Mouse (Mus musculus) kidney, adult 18-20 months (tissue): Measurements from ENCODE around the gene Tnfsf12.
"Not testable (repeated sequence)": the region's sequence is repeated elsewhere in the genome, so short reads cannot be mapped to it uniquely, and the experiment has no call there.

ENCODE experiments used
- DNase-seq: peaks from one replicate; pipeline ENCODE4 v3.0.0; 2021

The Tnfsf12 gene

GRCm38 (mm10) chr11:69703814-69704612 is 8.4 kb upstream of the Tnfsf12 start:
- no peak for DNase-seq

- not testable (repeated sequence) for DNase-seq
These were observed 7.7 kb upstream of the Tnfsf12 start for GRCm38 (mm10) chr11:69703381-69703780.

DNA sequence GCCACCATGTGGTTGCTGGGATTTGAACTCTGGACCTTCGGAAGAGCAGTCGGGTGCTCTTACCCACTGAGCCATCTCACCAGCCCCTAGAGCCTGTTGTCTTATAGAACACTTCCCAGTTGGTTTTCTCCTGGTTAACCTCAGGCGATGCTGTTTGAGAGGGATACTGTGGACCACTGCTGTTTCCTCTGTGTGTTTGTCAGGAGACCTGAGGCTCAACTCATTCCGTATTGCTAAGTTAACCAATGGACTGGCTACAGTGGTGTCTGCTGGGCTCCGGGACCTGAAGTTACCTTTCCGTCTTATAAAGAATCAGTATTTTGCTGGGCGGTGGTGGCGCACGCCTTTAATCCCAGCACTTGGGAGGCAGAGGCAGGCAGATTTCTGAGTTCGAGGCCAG is 7.2 kb upstream of the Tnfsf12 start:
- DNase-seq = not testable (repeated sequence)

GRCm38 (mm10) chr11:69699595-69699994 is 3.9 kb upstream of the Tnfsf12 start:
- DNase-seq = no peak

GRCm38 (mm10) chr11:69698574-69698973 is 2.9 kb upstream of the Tnfsf12 start:
- no peak for DNase-seq

DNA sequence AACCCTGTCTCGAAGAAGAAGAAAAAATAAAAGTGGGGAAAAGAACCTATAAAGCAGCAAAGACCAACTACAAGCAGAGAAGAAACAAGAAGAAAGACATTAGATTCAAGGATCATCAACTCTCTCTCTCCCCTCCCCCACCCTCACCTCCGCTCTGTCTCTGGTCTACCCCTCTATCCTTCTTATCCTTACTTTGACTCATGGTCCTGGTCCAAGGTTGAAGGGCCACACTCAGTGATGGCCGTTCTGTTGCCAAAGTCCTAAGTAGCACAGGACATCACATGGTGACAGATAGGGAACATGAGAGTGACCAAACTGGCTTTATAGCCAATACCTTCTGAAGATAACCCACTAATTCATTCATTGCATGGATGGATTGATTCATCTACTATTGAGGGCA is 1.7 kb upstream of the Tnfsf12 start:
- DNase-seq = no peak

DNA sequence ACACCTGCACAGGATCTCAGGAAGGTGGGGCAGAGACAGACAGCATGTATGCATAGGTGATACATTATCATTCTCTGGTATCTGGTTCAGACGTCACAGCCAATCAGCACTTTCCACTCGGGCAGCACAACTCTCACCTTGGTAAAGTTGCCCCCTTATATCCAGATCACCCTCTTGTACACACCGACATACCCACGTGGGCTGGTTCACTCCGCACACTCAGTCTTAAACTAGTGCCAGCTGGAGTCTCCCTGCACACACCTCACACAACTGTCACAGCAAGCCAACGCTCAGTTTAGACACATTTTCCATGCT is 646 bp downstream of the Tnfsf12 start:
- no peak for DNase-seq

GRCm38 (mm10) chr11:69693421-69693965 is 2.2 kb downstream of the Tnfsf12 start:
- peak; percentile 14 for DNase-seq

- DNase-seq = peak; percentile 64
These were observed 2.8 kb downstream of the Tnfsf12 start for GRCm38 (mm10) chr11:69692863-69693262.

DNA sequence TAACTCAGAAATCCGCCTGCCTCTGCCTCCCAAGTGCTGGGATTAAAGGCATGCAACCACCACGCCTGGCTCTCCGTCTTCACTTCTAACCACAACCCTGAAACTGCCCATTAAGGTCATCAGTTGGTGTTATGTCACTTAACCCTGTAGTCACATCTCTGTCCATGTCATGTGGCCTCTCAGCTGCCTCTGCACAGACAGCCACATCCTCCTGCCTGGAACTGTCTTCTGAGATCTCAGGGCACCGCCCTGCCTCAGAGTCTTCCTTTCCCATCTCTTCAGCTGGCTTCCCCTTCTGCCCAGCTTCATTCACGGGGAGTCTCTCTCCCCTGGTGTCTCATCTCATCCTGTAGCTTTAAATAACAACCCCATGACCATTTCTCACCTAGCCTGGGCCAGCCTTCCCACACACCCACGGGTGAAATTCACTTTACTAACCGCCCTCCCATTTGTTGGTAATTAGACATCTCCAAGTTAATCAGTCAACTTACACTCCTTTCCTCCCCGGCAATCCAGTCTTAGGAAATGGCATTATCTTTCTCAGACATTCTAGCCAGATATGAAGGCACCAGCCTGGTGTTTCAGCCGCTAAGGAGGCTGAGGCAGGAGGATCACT is 3.3 kb downstream of the Tnfsf12 start:
- peak; percentile 40 for DNase-seq

DNA sequence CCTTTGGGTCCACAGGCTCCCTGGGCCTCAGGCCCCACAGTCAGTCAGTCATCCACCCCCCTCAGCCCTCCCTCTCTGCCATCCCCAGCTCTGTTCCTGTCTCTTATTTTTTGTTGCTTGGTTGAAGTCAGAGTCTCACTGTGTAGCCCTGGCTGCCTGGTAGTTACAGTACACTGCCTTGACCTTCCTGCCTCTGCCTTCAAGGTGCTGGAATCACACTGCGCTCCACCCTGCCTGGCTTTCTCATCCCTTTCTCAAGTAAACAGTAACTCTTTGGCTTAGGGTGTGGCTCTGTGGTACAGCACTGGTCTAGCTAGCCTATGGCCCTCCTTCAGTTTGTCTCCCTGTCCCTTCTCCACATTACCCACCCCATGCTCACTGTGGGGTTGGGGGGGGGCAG is 5.8 kb downstream of the Tnfsf12 start:
- DNase-seq = peak; percentile 29

- DNase-seq = no peak
These were observed 8.6 kb downstream of the Tnfsf12 start for GRCm38 (mm10) chr11:69687061-69687460.

DNA sequence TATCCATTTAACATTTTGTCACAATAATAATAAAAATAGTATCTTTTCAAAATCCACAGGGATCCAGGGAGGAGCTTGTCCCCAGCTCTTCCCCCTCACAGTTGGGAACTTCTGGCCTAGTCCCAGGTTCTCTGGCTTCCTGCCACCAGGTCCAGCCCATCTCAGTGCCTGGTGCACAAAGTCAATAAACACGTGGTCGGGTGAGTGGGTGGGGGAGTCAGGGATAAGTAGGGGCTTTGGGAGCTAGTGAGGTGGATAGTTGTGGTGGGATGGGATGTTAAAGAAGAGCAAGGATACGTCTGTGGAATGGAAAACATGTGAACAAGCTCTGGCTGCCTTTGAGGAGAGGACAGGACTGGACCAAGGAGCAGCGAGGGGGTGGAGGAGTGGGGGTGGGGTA is 9.3 kb downstream of the Tnfsf12 start:
- peak; percentile 78 for DNase-seq

- DNase-seq = peak; percentile 84
These were observed 10.0 kb downstream of the Tnfsf12 start, which contains the start of gene Tnfsf13 for GRCm38 (mm10) chr11:69685526-69686148. TSS of gene Tnfsf13 (minus strand) at chr11:69685784.

DNA sequence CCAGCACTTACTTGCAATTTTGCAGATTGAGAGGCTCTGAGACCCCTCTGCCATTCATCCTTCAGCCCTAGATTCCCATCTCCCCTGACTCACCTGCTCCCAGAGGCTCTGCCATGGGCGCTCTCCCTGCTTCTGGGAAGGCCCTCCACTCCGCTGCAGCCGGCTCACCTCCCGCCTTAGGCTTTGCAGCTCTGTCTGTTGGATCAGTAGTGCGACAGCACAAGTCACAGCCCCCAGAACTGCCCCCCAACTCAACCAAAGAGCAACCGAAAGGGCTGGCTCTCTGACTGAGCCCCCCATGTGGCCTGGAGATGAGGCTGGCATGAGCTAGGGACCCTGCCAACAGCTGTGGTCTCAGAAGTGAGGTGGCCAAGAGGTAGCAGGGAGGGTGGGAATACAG is 10.7 kb downstream of the Tnfsf12 start:
- DNase-seq = peak; percentile 13

DNA sequence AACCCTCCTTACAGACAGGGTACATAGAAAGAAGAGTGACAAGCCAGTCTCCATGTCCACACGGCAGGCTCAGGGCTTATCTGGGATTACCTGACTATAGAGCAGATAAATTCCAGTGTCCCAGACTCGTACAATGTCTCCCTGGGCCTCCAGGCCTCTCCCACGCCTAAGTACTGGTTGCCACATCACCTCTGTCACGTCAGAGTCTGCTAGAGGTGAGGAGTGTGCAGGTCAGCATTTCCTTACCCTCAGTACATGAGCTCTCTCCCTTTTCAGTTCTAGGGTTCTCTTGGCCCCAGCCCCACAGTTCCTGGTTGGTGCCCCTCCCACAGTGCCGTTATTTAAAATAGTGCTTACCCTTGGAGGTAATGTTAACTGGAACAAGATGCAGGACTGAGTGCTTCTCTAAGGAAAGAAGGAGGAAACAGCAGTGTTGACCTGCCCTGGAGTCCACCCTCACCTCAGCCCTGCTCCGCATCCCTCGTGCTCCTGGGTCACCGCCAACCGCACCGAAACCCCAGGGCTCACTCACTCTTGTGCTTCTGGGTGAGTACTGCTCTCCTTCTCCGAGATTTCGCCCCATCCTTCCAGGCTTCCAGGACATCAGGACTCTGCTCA is 11.4 kb downstream of the Tnfsf12 start:
- no peak for DNase-seq

GRCm38 (mm10) chr11:69683576-69683975 is 12.1 kb downstream of the Tnfsf12 start:
- no peak for DNase-seq

DNA sequence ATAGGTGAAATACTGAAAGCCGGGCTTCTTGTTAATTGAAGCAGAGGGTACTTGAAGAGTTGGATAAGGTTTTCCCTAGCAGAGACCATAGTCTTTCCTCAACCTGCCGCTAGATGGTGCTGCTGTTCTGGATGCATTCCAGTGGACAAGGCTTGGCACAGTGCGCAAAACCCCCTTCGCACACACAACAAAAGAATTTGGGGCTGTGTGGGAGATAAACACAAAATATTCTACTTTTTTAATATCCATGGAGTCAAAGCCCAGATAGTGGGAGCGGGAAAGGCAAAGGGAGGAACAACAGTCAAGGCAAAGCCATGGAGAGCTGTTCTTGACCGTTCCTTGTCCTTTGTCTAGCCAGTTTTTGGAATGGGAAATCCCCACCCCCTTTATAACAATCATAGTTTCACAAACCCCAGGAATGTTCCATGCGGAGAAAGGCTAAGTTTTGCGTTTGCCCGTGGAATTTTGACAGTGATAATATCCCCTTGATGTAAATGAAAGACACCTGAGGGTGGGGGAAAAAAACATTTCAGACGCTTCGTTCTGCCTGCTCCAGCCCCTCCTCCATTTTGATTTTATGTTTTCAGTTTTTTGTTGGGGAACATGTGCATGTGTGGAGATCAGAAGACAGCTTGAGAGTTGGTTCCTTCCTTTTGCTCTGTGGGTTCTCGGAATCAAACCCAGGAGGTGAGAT is 12.7 kb downstream of the Tnfsf12 start:
- peak; percentile 89 for DNase-seq

GRCm38 (mm10) chr11:69682209-69682839 is 13.3 kb downstream of the Tnfsf12 start:
- DNase-seq = no peak

GRCm38 (mm10) chr11:69681314-69682208 is 14.1 kb downstream of the Tnfsf12 start, which contains the start of gene Senp3:
TSS of gene Senp3 (minus strand) at chr11:69682084.
- peak; percentile 95 for DNase-seq
